Mouse (Mus musculus) lung, postnatal 14 days (tissue): ENCODE data around the gene Tmem217.

Experiments
- DNase-seq: peaks from one replicate; pipeline ENCODE4 v3.0.0; 2021

Tmem217 gene

GRCm38 (mm10) chr17:29552162-29552732 lies at the start of gene Tmem217:
Gene Tmem217, minus strand, starts transcription at chr17:29552385.
- DNase-seq = no peak

- peak; percentile 60 for DNase-seq
Measured at GRCm38 (mm10) chr17:29601391-29601790, 49.2 kb upstream of the Tmem217 start.

GRCm38 (mm10) chr17:29599537-29599936 lies 47.4 kb upstream of the Tmem217 start:
- DNase-seq = no peak

DNA sequence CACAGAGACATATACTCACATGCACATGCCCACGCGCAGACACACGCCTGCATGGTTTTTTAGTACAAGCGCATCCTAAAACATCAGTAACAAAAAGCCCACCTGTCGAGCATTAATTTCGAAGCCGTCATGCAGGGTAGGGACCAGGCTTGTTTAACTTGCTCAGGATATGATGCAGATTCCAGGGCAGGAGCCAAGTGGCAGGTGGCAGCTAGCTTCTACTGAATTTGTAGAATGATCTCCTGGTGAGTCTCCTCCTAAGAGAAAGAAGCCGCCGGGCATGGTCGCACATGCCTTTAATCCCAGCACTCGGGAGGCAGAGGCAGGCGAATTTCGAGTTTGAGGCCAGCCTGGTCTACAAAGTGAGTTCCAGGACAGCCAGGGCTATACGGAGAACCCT lies 46.9 kb upstream of the Tmem217 start:
- no peak for DNase-seq

GRCm38 (mm10) chr17:29596771-29597132 lies 44.6 kb upstream of the Tmem217 start:
- DNase-seq = no peak

- no peak for DNase-seq
Measured at GRCm38 (mm10) chr17:29595891-29596770, 43.9 kb upstream of the Tmem217 start.

GRCm38 (mm10) chr17:29589221-29589898 lies 37.2 kb upstream of the Tmem217 start:
- DNase-seq = peak; percentile 7

DNA sequence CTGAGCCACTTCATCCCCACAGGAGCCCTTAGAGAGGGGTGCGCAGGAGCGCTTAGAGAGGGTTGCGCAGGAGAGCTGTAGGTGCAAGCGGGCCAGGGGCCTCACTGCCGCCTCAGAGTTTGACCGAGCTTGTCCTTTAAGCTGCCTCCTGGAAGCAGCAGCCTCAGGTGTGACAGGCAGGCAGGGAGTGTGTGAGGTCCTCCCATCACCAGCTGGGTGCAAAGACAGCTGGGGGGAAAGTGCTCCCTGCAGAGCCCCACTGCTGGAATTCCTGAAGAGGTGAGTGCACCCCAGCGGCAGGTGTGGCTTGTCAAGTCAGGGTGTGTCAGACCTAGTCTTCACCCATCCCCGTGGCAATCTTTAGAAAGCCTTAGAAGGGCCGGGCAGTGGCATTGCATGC lies 34.7 kb upstream of the Tmem217 start:
- no peak for DNase-seq

GRCm38 (mm10) chr17:29585446-29585845 lies 33.3 kb upstream of the Tmem217 start:
- DNase-seq = no peak

DNA sequence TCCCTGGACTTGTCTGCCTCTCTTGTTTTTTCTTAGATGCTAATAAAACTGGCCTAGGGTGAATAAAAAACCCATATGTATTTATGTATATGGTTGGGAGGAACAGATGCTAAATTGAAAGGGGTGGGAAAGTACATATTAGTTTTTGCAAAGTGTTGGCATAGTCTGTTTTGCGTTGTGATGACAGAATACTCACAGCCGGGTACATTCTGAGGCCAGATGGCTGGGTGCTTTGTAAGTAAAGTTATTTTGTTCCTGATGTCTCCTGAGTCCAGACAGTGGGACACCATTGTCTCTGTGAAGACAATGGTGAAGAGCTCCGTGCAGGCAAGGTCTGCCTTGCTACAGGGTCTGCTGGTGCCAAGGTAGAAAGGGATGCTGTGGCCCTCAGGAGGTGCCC lies 32.6 kb upstream of the Tmem217 start:
- DNase-seq = no peak

GRCm38 (mm10) chr17:29584306-29584705 lies 32.1 kb upstream of the Tmem217 start:
- no peak for DNase-seq

- DNase-seq = no peak
Measured at GRCm38 (mm10) chr17:29583569-29583968, 31.4 kb upstream of the Tmem217 start.

DNA sequence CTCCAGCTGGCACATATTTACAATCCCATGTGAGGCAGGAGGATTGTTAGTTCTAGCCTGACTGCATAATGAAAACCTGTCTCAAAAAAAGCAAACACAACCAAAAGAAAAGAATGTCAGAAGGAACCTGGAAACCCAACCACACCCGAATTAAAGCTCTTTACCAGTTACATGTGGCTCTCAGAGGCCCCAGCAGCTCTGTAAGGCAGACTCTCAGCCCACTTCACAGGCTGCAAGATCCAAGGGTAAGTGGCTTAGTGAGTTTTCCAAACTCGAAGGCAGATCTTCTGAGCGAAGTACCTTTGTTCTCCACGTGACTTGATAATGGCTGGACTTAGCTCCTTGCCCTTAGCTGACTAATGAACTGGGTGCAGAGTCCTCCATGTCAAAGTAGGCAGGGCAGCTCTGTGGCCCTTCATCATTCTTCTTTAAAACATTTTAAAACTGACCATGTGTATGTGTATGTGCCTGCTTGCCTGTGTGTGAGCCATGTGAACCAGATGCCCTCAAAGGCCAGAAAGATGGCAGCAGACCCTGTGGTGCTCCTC lies 27.5 kb upstream of the Tmem217 start:
- DNase-seq = no peak

DNA sequence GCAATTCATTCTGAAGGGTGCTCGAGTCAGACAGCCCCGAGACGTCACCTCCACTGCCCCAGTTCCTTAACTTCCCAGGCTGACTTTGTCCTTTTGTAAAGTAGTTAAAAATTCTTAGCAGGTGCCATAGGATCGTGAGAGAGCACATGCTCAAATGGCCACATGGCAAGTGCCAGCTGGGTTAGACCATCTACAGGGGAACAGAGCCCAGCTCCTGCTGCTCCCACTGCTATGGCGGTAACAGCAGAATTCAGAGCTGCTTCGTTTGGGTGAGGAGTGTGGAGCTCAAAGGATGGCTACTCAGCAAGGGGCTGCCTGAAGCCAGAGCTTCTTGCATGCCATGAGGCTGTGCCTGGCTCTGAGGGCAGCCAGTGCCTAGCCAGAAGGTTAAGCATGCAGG lies 17.6 kb upstream of the Tmem217 start:
- no peak for DNase-seq

DNA sequence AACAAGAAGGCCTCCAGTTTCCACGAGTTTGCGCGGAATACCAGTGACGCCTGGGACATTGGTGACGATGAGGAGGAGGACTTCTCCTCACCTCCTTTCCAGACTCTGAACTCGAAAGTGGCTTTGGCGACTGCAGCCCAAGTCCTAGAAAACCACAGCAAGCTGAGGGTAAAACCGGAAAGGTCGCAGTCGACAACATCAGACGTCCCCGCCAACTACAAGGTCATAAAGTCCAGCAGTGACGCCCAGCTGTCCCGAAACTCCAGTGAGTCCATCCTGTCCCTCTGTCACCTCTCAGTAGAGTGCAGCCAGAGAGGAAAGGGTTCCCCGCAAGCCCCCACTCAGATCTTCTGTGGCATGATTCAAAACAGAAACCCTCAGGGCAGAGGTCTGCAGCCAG lies 16.2 kb upstream of the Tmem217 start:
- no peak for DNase-seq

DNA sequence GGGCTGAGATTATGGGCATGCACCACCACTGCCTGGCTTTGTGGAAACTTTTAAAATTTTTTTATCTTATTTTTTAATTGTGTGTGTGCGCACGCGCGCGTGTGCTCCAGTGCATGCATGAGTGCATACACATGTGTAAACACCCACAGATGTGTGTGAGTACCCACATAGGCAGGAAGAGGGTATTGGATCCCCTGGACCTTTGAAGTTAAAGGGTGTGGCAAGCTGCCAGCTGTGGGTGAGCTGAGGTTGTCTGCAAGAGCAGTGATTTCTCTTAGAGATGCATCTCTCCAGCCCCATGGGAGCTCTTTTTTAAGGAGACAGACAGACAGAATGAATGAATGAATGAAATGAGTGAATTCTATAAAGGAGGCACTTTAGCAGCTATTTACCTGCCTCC lies 13.3 kb upstream of the Tmem217 start:
- DNase-seq = no peak

GRCm38 (mm10) chr17:29558476-29558875 lies 6.3 kb upstream of the Tmem217 start:
- no peak for DNase-seq

DNA sequence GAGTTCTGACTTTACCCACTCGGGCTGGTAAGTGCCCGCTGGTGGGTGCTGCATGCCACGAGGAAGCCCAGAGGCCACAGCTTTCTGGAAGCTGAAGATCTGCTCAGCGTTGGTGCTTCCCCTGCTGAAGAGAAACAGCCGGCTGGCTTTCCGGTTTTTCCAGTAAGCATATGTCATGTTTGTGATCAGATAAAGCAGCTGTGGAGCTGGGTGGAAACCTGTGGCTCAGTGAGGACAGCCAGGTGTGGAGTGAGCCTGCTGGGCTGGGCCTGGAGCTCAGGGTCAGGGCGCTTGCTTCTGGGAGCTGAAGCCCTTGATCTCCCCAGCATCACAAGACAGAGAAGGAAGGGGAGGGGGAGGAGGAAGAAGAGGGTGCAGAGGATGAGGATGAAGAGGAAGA lies 4.7 kb upstream of the Tmem217 start:
- DNase-seq = no peak

GRCm38 (mm10) chr17:29556456-29556855 lies 4.3 kb upstream of the Tmem217 start:
- DNase-seq = no peak

GRCm38 (mm10) chr17:29554176-29554575 lies 2.0 kb upstream of the Tmem217 start:
- no peak for DNase-seq

DNA sequence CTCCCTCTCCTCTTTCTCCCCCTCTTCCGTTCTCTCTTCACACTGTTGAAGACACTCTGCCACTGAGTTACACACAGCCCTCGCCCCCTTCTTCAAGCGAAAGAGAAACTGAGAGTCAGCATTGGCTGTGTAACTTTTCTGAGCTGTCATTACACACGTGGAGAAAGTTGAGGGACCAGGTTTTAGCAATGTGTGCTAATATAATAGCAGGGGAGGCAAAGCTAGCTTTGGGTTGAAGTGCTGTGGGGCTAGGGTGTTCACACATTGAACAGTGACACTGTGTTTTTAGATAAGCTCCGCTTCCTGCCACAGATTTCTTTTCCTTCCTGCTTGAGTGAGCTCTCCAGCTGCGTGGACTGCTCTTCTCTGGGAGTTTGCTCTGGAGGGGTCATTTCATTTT lies 1.2 kb downstream of the Tmem217 start:
- no peak for DNase-seq

GRCm38 (mm10) chr17:29549543-29550428 lies 2.4 kb downstream of the Tmem217 start, which contains the start of the genes Gm17657 and Tbc1d22b:
Gene Gm17657, minus strand, starts transcription at chr17:29549638.
Gene Tbc1d22b, plus strand, starts transcription at chr17:29549785.
- DNase-seq = peak; percentile 94

DNA sequence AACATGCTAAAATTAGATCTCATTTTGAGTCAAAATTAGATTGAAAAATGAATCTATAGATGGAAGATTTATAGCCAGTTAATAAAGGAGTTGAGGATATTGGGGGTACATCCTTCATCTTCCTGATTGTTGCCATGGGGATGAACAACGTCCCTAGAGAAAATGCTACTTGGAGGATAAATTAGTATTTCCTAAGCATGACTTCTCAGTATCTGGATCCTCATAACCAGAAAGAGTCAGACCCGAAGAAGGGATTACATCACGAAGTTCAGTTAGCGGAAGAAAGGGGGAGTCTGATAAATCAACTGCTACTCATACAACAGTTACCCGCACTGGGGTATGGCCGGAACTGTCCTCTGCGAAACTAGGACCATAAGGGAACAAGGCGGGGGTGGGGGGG lies 3.2 kb downstream of the Tmem217 start:
- no peak for DNase-seq
